ENCODE assay signal across 19 mouse cellular contexts in genomic region chr9:75916027-75916426, GRCm38 (mm10).
DNase-seq lines count a peak whose midpoint lies in the region; ATAC-seq lines count a peak whose summit lies in the region.
"Had no signal": no experiment of that assay in that cellular context is flagged by ENCODE, and none has a peak within 500 bp of the region (broad histone marks: within the 10 kb centered on the region; RNA-seq: fewer than 3 reads in every experiment).

No protein-coding gene starts in this region.

- DNase-seq in neural tube, embryonic 11.5 days (ENCODE audit: low spot score), result peak; percentile 24
- peak; percentile 32 for DNase-seq in embryo, embryonic 11.5 days (ENCODE audit: low read depth, low spot score)
- no peak for DNase-seq in limb, embryonic 10.5 days (ENCODE audit: low spot score)
- no peak for DNase-seq in spleen, postnatal 4 days (ENCODE audit: low spot score in 2 of 2)
- DNase-seq in cerebellum, adult 18-20 months, result no peak
- DNase-seq: adrenal gland, postnatal 25 days; cerebellum, postnatal 10 days; heart, postnatal 4 days; kidney, adult 11 months; kidney, postnatal 4 days; lung, postnatal 10 days had no signal

- H3K27me3 ChIP-seq in neural tube, embryonic 11.5 days (ENCODE audit: control insufficient read depth, insufficient read depth, low read length), result no peaks in the 10 kb centered on the region
- H3K27me3 ChIP-seq in neural tube, embryonic 15.5 days (replicated peaks), result no peaks in the 10 kb centered on the region
- H3K27me3 ChIP-seq in limb, embryonic 10.5 days (ENCODE audit: low read depth, poor library complexity, severe bottlenecking), result no peaks in the 10 kb centered on the region
- H3K27me3 ChIP-seq: forebrain, embryonic 12.5 days; kidney, embryonic 15.5 days; limb, embryonic 15.5 days had no signal

- no peak overlapping the region for H3K27ac ChIP-seq in neural tube, embryonic 11.5 days (ENCODE audit: low read depth, low read length)
- no peak overlapping the region for H3K27ac ChIP-seq in neural tube, embryonic 15.5 days (replicated peaks)
- 0 out of 2 replicates have a peak overlapping the region, but pooled peaks have one; percentile 30 for H3K27ac ChIP-seq in limb, embryonic 10.5 days
- H3K27ac ChIP-seq: forebrain, embryonic 12.5 days; heart, embryonic 10.5 days; kidney, embryonic 15.5 days; limb, embryonic 15.5 days; liver, embryonic 14.5 days had no signal

- 39% methylated on average over 2 of the region's 2 CpGs for WGBS in neural tube, embryonic 11.5 days
- WGBS in neural tube, embryonic 15.5 days, result 49% methylated on average over 2 of the region's 2 CpGs
- WGBS in limb, embryonic 10.5 days, result 15% methylated on average over 2 of the region's 2 CpGs

- no peaks in the 10 kb centered on the region for H3K36me3 ChIP-seq in neural tube, embryonic 11.5 days (ENCODE audit: control insufficient read depth, insufficient read depth, low read length)
- no peaks in the 10 kb centered on the region for H3K36me3 ChIP-seq in neural tube, embryonic 15.5 days
- no peaks in the 10 kb centered on the region for H3K36me3 ChIP-seq in limb, embryonic 10.5 days
- H3K36me3 ChIP-seq: forebrain, embryonic 12.5 days; heart, embryonic 10.5 days; kidney, embryonic 15.5 days; limb, embryonic 15.5 days had no signal

- H3K9me3 ChIP-seq in neural tube, embryonic 11.5 days (ENCODE audit: control insufficient read depth, low read length), result no peaks in the 10 kb centered on the region
- no peaks in the 10 kb centered on the region for H3K9me3 ChIP-seq in neural tube, embryonic 15.5 days (replicated peaks)
- no peaks in the 10 kb centered on the region for H3K9me3 ChIP-seq in limb, embryonic 10.5 days (replicated peaks)
- H3K9me3 ChIP-seq: forebrain, embryonic 12.5 days; heart, embryonic 10.5 days; kidney, embryonic 15.5 days; limb, embryonic 15.5 days had no signal

- no peak overlapping the region for H3K4me3 ChIP-seq in neural tube, embryonic 11.5 days (ENCODE audit: low read depth, low read length)
- no peak overlapping the region for H3K4me3 ChIP-seq in neural tube, embryonic 15.5 days (replicated peaks)
- H3K4me3 ChIP-seq in limb, embryonic 10.5 days, result no peak overlapping the region
- H3K4me3 ChIP-seq: forebrain, embryonic 12.5 days; heart, embryonic 10.5 days; kidney, embryonic 15.5 days; limb, embryonic 15.5 days had no signal

- no peak overlapping the region for H3K9ac ChIP-seq in neural tube, embryonic 11.5 days (ENCODE audit: low read length)
- H3K9ac ChIP-seq in neural tube, embryonic 15.5 days (replicated peaks), result no peak overlapping the region
- H3K9ac ChIP-seq: forebrain, embryonic 12.5 days; kidney, embryonic 15.5 days; limb, embryonic 15.5 days; liver, embryonic 14.5 days had no signal

- no peaks in the 10 kb centered on the region for H3K4me1 ChIP-seq in neural tube, embryonic 11.5 days (ENCODE audit: control insufficient read depth, insufficient read depth, low read length)
- H3K4me1 ChIP-seq in neural tube, embryonic 15.5 days, result no peaks in the 10 kb centered on the region
- H3K4me1 ChIP-seq in limb, embryonic 10.5 days, result peaks cover 21% of the 10 kb centered on the region
- H3K4me1 ChIP-seq: forebrain, embryonic 12.5 days; heart, embryonic 10.5 days; kidney, embryonic 15.5 days; limb, embryonic 15.5 days had no signal

- H3K4me2 ChIP-seq in neural tube, embryonic 11.5 days (ENCODE audit: low read depth), result no peak overlapping the region
- H3K4me2 ChIP-seq in neural tube, embryonic 15.5 days, result no peak overlapping the region
- H3K4me2 ChIP-seq: forebrain, embryonic 12.5 days; kidney, embryonic 15.5 days; limb, embryonic 15.5 days; midbrain, embryonic 11.5 days had no signal

- ATAC-seq in neural tube, embryonic 11.5 days (ENCODE audit: insufficient read depth, low FRiP score, low TSS enrichment), result no peak
- no peak for ATAC-seq in neural tube, embryonic 15.5 days (ENCODE audit: low FRiP score)
- ATAC-seq in cerebellum, adult (ENCODE audit: insufficient number of reproducible peaks, low FRiP score, low TSS enrichment), result no peak

Comparison
In these comparisons a context has a peak if more than half of its experiments do, and no peak if none do; other contexts are left out.
1. DNase-seq: peak in neural tube, embryonic 11.5 days (single experiment) and embryo, embryonic 11.5 days (single experiment); none in limb, embryonic 10.5 days (single experiment), spleen, postnatal 4 days (0 of 2) and cerebellum, adult 18-20 months (0 of 2).